Mouse (Mus musculus) monocyte, adult 2 months (primary cell): ENCODE data around the gene Pi4k2a.

ENCODE experiments used
- DNase-seq, 2 experiments: peaks; one replicate each; pipeline ENCODE4 v3.0.0; 2022; ENCODE audit warnings: low spot score in 2 of 2, low read depth in 1 of 2

The Pi4k2a gene

DNA sequence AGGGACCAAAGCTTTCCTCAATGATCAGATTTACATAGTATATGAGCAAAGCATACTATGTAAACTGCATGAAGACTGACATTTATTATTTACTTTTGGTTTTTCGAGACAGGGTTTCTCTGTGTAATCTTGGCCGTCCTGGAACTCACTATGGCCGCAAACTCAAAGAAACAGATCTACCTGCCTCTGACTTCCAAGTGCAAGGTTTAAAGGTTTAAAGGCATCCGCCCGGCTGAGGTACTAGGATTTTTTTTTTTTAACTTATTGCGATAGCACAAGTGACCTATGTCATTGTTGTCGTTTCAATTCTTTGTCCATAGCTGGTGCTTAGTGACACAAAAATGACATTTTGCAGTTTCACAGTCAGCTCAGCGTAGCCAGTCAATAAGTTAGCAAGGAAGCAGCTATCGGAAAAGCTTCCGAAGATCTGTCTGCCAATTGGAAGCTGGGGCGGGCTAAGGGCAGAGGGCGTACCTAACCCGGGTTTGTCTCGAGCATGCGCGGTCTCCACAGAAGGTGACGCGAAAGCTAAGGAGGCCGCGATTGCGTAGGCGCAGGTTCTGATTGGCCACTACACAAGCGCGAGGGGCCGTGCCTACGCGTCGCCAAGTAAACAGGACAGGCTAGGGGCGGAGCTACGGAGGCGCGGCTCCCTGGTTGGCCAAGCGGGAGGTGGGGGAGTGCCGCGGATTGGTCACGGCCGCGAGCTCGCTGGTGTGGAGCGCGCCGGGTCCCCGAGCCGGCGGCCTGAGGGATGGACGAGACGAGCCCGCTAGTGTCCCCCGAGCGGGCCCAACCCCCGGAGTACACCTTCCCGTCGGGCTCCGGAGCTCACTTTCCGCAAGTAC is at the start of gene Pi4k2a:
TSS of gene Pi4k2a (plus strand) at position 723 of the 848 bp plus-strand sequence.
- DNase-seq = peak; percentile 97 to 99

GRCm38 (mm10) chr19:42043988-42044387 is 46.3 kb upstream of the Pi4k2a start:
- no peak for DNase-seq

DNA sequence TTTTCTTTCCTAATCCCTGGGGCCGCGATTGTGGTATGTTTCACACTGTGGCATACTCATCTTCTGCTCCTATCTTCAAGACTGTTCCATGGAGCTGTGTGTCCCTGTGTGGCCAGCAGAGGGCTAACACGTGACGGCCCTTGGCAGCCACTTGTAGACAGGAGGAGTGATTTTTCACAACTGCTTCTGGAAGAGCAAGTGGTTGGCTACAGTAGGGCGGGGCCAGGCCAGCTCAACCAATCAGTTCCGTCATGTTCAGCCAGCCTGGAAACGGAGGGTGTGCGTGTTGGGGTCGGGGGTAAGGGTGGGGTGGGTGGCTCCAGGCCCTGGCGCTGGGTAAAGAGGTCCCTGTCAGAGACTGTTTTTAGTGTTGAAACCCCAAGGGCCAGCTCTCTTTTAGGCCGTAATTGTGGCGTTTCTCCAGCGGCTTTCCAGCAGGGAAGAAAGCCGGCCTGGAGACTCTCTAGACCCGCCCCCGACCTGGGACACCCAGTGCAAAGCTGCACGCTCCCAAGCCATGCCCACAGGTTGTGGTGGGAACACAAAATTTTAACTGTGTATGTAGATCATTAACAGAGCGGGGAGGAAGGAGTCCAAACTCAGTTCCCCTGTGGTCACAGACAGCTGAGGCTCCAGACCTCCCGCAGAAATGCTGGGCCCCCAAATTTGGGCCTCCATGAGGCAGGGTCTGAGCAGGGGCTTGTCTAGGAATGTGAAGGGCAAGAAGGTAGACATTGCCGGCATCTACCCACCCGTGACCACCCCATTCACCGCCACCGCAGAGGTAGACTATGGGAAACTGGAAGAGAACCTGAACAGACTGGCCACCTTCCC is 44.8 kb upstream of the Pi4k2a start, which contains the start of gene Hoga1:
TSS of gene Hoga1 (plus strand) at position 342 of the 834 bp plus-strand sequence.
- DNase-seq = peak in 1 of 2 experiments; percentile 55

- DNase-seq = no peak
These were observed 40.0 kb upstream of the Pi4k2a start for GRCm38 (mm10) chr19:42050251-42050650.

DNA sequence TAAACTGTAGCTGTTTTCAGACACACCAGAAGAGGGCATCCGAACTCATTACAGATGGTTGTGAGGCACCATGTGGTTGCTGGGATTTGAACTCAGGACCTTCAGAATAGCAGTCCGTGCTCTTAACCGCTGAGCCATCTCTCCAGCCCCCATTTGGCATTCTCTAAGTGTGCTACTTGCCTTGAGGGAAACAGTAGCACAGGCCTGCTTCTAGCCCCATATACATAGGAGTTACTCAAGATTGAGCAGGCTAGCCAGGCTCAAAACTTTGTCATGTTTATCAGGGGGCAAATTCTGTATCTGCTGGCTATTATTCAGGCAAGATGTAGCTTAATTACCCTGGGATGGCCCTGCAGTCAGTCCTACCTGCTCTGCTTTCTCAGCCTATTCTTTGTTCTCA is 38.9 kb upstream of the Pi4k2a start:
- DNase-seq = no peak

- no peak for DNase-seq
These were observed 38.3 kb upstream of the Pi4k2a start, which contains the start of gene 4933411K16Rik for GRCm38 (mm10) chr19:42051948-42052347. Gene 4933411K16Rik, plus strand, starts transcription at chr19:42052248.

- no peak for DNase-seq
These were observed 36.0 kb upstream of the Pi4k2a start for GRCm38 (mm10) chr19:42054255-42054654.

DNA sequence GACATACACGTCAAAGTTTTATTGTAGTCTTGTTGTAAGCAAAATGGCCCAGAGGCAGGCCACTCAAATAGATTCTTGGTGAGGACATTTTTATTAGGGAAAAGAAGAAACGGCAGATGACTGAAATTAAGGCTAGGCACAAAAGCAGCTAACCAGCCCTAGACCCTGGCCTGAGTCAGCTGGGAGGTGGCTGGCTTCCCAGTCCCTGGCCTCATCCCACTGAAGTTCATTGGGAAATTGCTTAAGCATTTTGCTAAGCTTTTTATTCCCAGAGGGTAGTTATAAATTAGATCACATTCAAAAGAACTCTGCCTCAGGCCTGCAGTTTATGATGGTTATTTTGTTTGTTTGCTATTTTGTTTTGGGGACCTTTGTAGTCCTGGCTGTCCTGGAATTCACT is 34.4 kb upstream of the Pi4k2a start:
- DNase-seq = no peak

DNA sequence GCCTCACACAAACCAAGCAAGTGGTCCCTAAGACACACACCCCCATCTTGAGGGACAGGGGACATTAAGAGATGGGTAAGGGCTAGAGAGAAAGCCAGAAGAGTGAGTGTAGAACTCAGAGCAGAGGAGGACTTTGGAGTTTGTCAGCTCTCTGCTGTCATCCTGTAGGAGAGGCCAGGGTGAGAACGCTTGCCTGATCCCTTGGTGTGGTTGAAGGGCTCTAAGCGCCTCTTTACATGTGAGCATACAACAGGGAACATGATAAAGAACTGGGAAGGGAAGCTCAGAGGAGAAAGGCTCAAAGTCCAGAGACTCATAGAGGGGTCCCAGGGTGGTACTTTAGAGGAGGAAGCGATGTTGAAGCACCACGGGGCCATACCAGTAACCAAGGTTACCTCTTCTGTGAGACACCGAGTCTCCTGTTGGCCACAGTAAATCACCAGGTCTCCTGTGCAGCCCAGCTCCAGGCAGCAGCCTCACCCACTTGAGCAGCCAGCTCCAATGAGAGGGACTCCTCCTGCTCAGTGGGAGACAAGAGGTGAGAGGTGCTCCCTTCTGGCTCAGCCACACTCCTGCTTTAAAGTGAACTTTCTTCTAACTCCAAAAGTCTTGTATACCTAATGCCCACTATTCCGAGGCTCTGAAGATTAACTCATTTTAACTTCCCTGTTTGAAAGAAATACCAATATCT is 33.4 kb upstream of the Pi4k2a start:
- no peak for DNase-seq

DNA sequence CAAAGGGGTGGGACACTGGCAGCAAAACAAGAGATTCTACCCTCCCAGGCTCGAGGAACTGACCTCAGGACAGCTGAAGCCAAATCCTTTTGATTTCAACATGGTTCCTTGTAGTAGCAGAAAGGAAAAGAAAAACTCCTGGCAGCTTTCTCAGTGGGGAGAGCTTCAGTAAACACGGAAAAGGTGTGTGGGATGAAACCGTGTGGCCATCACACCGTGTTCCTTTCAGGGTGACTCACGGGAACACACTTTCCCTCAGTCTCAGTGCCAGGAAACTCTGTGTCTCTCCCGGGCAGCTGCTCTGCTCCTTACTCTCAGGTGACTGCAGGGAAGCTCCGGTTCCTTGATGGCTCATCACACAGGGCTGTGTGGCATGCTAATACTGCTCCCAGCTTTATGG is 31.8 kb upstream of the Pi4k2a start:
- DNase-seq = no peak

GRCm38 (mm10) chr19:42061443-42061842 is 28.8 kb upstream of the Pi4k2a start:
- DNase-seq = no peak

DNA sequence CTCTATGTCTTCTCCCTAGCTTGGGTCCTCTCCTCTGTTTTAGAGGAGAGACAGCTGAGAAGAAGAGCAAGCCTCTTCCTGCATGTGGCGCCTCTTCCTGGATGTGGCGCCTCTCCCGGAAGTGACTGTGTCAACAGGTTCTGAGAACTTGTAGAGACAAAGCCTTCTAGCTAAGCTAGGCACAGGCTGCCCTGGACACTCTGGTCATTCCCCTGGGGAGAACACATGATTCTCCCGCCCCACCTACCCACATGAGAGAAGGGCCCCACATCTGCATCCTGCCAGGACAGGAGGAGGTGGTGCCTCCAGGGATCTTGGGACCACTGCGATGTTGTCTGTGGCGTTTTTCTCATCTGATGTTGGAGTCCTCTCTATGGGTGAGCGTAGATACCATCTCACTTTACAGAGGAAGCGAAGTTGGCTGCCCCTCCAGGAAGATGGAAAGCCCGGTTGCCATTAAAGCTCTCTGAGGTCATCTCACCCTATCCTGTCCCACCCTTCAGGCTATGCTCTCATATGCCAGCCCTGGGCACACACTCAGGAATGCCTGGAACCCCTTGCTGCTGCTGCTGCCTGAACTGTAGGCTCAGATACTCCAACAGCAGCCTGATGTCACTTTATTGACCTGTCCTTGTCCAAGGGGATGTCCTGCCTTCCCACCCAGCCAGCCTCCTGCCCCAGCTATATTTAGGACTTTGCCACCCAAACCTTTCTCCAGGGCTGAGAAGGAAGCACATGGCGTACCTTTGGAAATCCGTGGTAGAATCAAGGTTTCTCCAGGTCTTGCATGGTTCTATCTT is 21.6 kb upstream of the Pi4k2a start:
- DNase-seq = no peak

GRCm38 (mm10) chr19:42069241-42069525 is 21.1 kb upstream of the Pi4k2a start:
- DNase-seq = no peak

DNA sequence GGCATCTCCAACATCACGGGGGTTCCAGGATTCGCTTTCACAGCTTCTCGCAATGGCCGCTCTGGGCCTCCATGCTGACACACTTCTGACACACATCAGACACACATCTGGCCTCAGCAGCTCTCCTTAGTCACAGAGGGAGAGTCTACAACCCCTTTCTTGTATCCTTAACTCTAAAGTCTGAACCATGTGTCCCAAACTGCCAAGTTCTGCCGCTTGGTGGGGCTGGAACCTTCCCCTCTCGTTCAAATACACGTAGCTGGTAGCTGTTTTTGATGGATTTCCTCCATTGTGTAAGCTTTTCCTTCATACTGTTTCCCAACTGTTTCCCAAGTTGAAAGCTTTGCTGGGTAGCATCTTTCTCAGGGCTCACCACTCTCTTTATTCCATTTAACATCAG is 19.0 kb upstream of the Pi4k2a start:
- no peak for DNase-seq

DNA sequence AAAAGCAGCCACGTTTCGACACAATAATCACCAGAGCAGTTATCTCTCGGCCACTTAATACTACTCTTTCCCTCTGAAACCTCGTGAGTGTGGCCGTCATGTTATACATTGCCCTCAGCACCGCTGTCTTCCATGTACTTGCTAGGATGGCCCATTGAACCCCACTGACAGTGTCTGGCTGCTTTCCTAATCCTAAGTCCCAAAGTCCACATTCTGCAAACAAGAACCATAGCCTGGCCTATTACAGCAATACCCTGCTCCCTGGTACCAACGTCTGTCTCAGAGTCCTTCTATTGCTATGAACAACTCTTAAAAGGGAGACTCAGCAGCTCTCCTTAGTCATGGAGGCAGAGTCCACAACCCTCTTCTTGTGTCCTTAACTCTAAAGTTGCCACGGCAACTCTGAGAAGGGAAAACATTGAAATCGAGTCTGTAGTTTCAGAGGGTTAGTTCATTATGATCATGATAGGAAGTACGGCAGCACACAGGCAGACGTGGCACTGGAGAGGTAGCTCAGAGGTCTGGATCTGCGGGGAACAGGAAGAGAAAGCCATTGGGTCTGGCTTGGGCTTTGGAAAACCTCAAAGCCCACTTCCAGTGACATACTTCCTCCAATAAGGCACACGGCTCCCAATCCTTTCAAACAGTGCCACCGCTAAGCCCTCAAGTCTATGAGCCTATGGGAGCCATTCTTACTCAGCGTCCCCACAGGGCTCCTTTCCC is 18.2 kb upstream of the Pi4k2a start:
- DNase-seq = no peak

GRCm38 (mm10) chr19:42072802-42073201 is 17.5 kb upstream of the Pi4k2a start:
- DNase-seq = no peak

DNA sequence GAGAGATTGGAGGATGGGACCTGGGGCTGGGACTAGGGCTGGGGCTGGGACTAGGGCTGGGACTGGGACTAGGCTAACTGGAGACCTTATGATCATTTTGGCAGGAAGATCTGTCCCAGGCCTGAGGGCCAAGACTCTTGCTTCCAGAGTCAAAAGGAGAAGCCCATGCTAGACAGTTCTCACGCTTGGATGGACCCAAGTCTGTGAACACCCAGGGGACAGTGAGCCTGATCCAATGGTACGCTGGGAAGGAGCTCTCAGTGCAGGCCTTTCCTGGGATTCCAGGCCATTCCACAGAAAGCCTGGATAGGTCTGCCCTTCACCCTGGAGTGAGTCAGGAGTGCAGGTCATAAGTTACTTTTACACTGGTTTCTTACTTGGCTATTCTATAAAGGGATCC is 15.2 kb upstream of the Pi4k2a start:
- no peak for DNase-seq

GRCm38 (mm10) chr19:42075992-42076391 is 14.3 kb upstream of the Pi4k2a start:
- DNase-seq = no peak

DNA sequence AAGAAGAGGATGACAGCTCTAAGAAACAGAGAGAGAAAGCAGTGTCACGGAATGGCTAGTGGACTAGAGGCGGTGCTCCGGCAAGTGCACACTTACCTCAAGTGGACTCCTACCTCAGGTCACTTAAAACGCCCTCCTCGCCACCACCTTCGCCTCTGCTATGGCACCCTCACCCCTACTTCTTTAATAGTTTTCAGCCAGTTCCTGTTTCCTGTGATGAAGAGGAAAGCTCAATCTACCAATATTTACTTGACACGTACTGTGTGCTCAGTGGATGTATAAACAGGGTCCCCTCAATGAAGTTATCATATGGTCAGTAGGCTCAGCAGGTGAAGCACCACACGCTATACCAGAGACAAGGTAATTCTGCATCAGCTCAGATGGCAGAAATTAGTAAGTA is 11.7 kb upstream of the Pi4k2a start:
- DNase-seq = no peak

GRCm38 (mm10) chr19:42079006-42079405 is 11.3 kb upstream of the Pi4k2a start:
- no peak for DNase-seq
